Comparison of ENCODE assay signal across 17 mouse cellular contexts in genomic region chr5:66876018-66876805, GRCm38 (mm10).
A peak's percentile ranks its signal among the peaks of the same experiment; 100 is the strongest.
DNase-seq lines count a peak whose midpoint lies in the region; ATAC-seq lines count a peak whose summit lies in the region.
"Had no signal": no experiment of that assay in that cellular context is flagged by ENCODE, and none has a peak within 500 bp of the region (broad histone marks: within the 10 kb centered on the region; RNA-seq: fewer than 3 reads in every experiment).

No protein-coding gene starts in this region.

- no peak for DNase-seq in neural tube, embryonic 10.5 days (ENCODE audit: extremely low spot score, low spot score)
- peak; percentile 43 for DNase-seq in embryonic facial prominence, embryonic 11.5 days (ENCODE audit: low spot score)
- no peak for DNase-seq in adrenal gland, adult 8-10 months
- DNase-seq in lung, postnatal 25 days (ENCODE audit: low spot score) = no peak
- DNase-seq in thymus, postnatal 14 days = no peak
- DNase-seq: cerebellum, adult 8-10 months; gastrocnemius, adult 2 months; heart, postnatal 14 days; spleen, adult 18-20 months; thymus, adult 18-20 months had no signal

- H3K4me2 ChIP-seq in neural tube, embryonic 14.5 days (ENCODE audit: low read depth, low read length) = no peak overlapping the region
- H3K4me2 ChIP-seq in embryonic facial prominence, embryonic 11.5 days (ENCODE audit: low read depth, low read length) = no peak overlapping the region
- H3K4me2 ChIP-seq in forebrain, embryonic 15.5 days (replicated peaks) = no peak overlapping the region
- H3K4me2 ChIP-seq: heart, embryonic 12.5 days; hindbrain, embryonic 15.5 days; liver, embryonic 15.5 days; neural tube, embryonic 12.5 days had no signal

- H3K36me3 ChIP-seq in neural tube, embryonic 14.5 days (ENCODE audit: control insufficient read depth, insufficient read depth, low read length) = no peaks in the 10 kb centered on the region
- no peaks in the 10 kb centered on the region for H3K36me3 ChIP-seq in embryonic facial prominence, embryonic 11.5 days (replicated peaks; ENCODE audit: control insufficient read depth, insufficient read depth, low read depth, low read length)
- no peaks in the 10 kb centered on the region for H3K36me3 ChIP-seq in forebrain, embryonic 15.5 days
- H3K36me3 ChIP-seq: heart, embryonic 12.5 days; hindbrain, embryonic 15.5 days; liver, embryonic 15.5 days; neural tube, embryonic 12.5 days had no signal

- ATAC-seq in neural tube, embryonic 14.5 days (ENCODE audit: low read depth) = peak; percentile 31; the same call in 1 of the 2 replicates
- no peak for ATAC-seq in embryonic facial prominence, embryonic 11.5 days (replicated peaks; ENCODE audit: insufficient number of reproducible peaks, low FRiP score, low TSS enrichment, low read depth)
- ATAC-seq in forebrain, embryonic 15.5 days (replicated peaks) = 0 out of 2 replicates have a peak, but pooled peaks have one; percentile 26
- ATAC-seq: intestine, embryonic 16.5 days had no signal

- H3K27me3 ChIP-seq in neural tube, embryonic 14.5 days (ENCODE audit: control insufficient read depth, insufficient read depth, low read length) = no peaks in the 10 kb centered on the region
- H3K27me3 ChIP-seq in embryonic facial prominence, embryonic 11.5 days (ENCODE audit: control insufficient read depth, insufficient read depth, low read length) = no peaks in the 10 kb centered on the region
- no peaks in the 10 kb centered on the region for H3K27me3 ChIP-seq in forebrain, embryonic 15.5 days
- H3K27me3 ChIP-seq: heart, embryonic 12.5 days; hindbrain, embryonic 15.5 days; liver, embryonic 15.5 days; neural tube, embryonic 12.5 days had no signal

- no peak overlapping the region for H3K4me3 ChIP-seq in neural tube, embryonic 14.5 days (ENCODE audit: low read depth, low read length)
- H3K4me3 ChIP-seq in embryonic facial prominence, embryonic 11.5 days (ENCODE audit: low read depth, low read length) = no peak overlapping the region
- H3K4me3 ChIP-seq in forebrain, embryonic 15.5 days = no peak overlapping the region
- H3K4me3 ChIP-seq: gastrocnemius, adult 2 months; heart, embryonic 12.5 days; hindbrain, embryonic 15.5 days; liver, embryonic 15.5 days; neural tube, embryonic 12.5 days had no signal

- 42% methylated on average over 10 of the region's 10 CpGs for WGBS in neural tube, embryonic 14.5 days
- WGBS in embryonic facial prominence, embryonic 11.5 days = 29% methylated on average over 10 of the region's 10 CpGs
- WGBS in forebrain, embryonic 15.5 days = 45% methylated on average over 10 of the region's 10 CpGs

- no peaks in the 10 kb centered on the region for H3K9me3 ChIP-seq in neural tube, embryonic 14.5 days (ENCODE audit: control insufficient read depth, low read length)
- H3K9me3 ChIP-seq in embryonic facial prominence, embryonic 11.5 days (replicated peaks; ENCODE audit: control insufficient read depth, low read length) = no peaks in the 10 kb centered on the region
- no peaks in the 10 kb centered on the region for H3K9me3 ChIP-seq in forebrain, embryonic 15.5 days
- H3K9me3 ChIP-seq: heart, embryonic 12.5 days; hindbrain, embryonic 15.5 days; liver, embryonic 15.5 days; neural tube, embryonic 12.5 days had no signal

- no peaks in the 10 kb centered on the region for H3K4me1 ChIP-seq in neural tube, embryonic 14.5 days (ENCODE audit: control insufficient read depth, insufficient read depth, low read length)
- no peaks in the 10 kb centered on the region; the same call in 1 of the 2 replicates for H3K4me1 ChIP-seq in embryonic facial prominence, embryonic 11.5 days (ENCODE audit: control insufficient read depth, insufficient read depth, low read length)
- H3K4me1 ChIP-seq in forebrain, embryonic 15.5 days = 0 out of 2 replicates have a peak, but pooled peaks cover 3% of the 10 kb centered on the region
- H3K4me1 ChIP-seq: heart, embryonic 12.5 days; liver, embryonic 15.5 days had no signal

- no peak overlapping the region for H3K9ac ChIP-seq in neural tube, embryonic 14.5 days (replicated peaks; ENCODE audit: low read depth, low read length)
- H3K9ac ChIP-seq in embryonic facial prominence, embryonic 11.5 days (replicated peaks; ENCODE audit: low read length) = no peak overlapping the region
- H3K9ac ChIP-seq in forebrain, embryonic 15.5 days (replicated peaks) = no peak overlapping the region
- H3K9ac ChIP-seq: heart, embryonic 12.5 days; hindbrain, embryonic 15.5 days; liver, embryonic 15.5 days; neural tube, embryonic 12.5 days had no signal

- H3K27ac ChIP-seq in neural tube, embryonic 14.5 days (ENCODE audit: low read depth, low read length) = no peak overlapping the region
- H3K27ac ChIP-seq in embryonic facial prominence, embryonic 11.5 days (replicated peaks; ENCODE audit: low read depth, low read length) = no peak overlapping the region
- H3K27ac ChIP-seq in forebrain, embryonic 15.5 days (replicated peaks) = no peak overlapping the region
- H3K27ac ChIP-seq: gastrocnemius, adult 2 months; hindbrain, embryonic 15.5 days; liver, embryonic 15.5 days; neural tube, embryonic 12.5 days had no signal
